Mouse (Mus musculus) bone marrow, adult 2 months (tissue): ENCODE measurements around the gene Ptprm.

Experiments used
- CTCF ChIP-seq: fragments of 200-500 bp; IDR thresholded peaks from 2 replicates; pipeline ENCODE4 v1.5.1; 2011; ENCODE audit warnings: low read length, control low read depth; ENCODE audit not compliant: control insufficient read depth, insufficient read depth
- POLR2A ChIP-seq: fragments of 200-500 bp; IDR thresholded peaks from 2 replicates; pipeline ENCODE4 v1.6.1; 2011; ENCODE audit warnings: low read depth, mild to moderate bottlenecking, control low read depth, low read length, borderline replicate concordance; ENCODE audit not compliant: control insufficient read depth

GRCm38 (mm10) chr17:66912533-66912932, 441.7 kb downstream of the Ptprm start:
- no peak for TF ChIP-seq CTCF
- no peak for TF ChIP-seq POLR2A
